9 mouse cellular contexts compared by ENCODE assay signal in genomic region chr13:42095826-42096515, GRCm38 (mm10). TPM values are rescaled to one million over a fixed set of nuclear protein-coding genes. Genes with fewer than 3 reads are reported as not detected.
DNase-seq lines count a peak whose midpoint lies in the region; ATAC-seq and TF ChIP-seq lines count a peak whose summit lies in the region.
"Had no signal": no experiment of that assay in that cellular context is flagged by ENCODE, and none has a peak within 500 bp of the region (broad histone marks: within the 10 kb centered on the region; RNA-seq: fewer than 3 reads in every experiment).

No protein-coding gene starts in this region.

- H3K4me1 ChIP-seq in lung, embryonic 16.5 days (replicated peaks; ENCODE audit: control insufficient read depth, insufficient read depth, low read length): peaks cover 3% of the 10 kb centered on the region
- peaks cover 4% of the 10 kb centered on the region for H3K4me1 ChIP-seq in embryonic facial prominence, embryonic 14.5 days (ENCODE audit: control insufficient read depth, insufficient read depth, low read length)
- peaks cover 39% of the 10 kb centered on the region for H3K4me1 ChIP-seq in liver, embryonic 15.5 days (replicated peaks)
- H3K4me1 ChIP-seq in midbrain, postnatal 0 days (ENCODE audit: insufficient read depth, low read length): peaks cover 4% of the 10 kb centered on the region; the same call in 1 of the 2 replicates

- TF ChIP-seq CTCF in midbrain, postnatal 0 days (IDR thresholded peaks at IDR 0.05): no peak

- no peak overlapping the region for H3K27ac ChIP-seq in lung, embryonic 16.5 days (ENCODE audit: low read length)
- no peak overlapping the region for H3K27ac ChIP-seq in embryonic facial prominence, embryonic 14.5 days (replicated peaks; ENCODE audit: low read depth, low read length)
- peak overlapping the region; percentile 46 for H3K27ac ChIP-seq in liver, embryonic 15.5 days (replicated peaks)
- H3K27ac ChIP-seq in midbrain, postnatal 0 days (ENCODE audit: low read depth, low read length): no peak overlapping the region

- H3K27me3 ChIP-seq in lung, embryonic 16.5 days (ENCODE audit: control insufficient read depth, insufficient read depth, low read depth, low read length): no peaks in the 10 kb centered on the region
- no peaks in the 10 kb centered on the region for H3K27me3 ChIP-seq in embryonic facial prominence, embryonic 14.5 days (replicated peaks; ENCODE audit: control insufficient read depth, insufficient read depth, low read length)
- no peaks in the 10 kb centered on the region for H3K27me3 ChIP-seq in liver, embryonic 15.5 days
- H3K27me3 ChIP-seq in midbrain, postnatal 0 days (ENCODE audit: insufficient read depth, low read length): no peaks in the 10 kb centered on the region

- DNase-seq in lung, postnatal 10 days: no peak
- no peak for DNase-seq in embryonic facial prominence, embryonic 14.5 days (ENCODE audit: low spot score)
- DNase-seq in thymus, postnatal 0 days (ENCODE audit: low spot score): peak; percentile 83
- no peak for DNase-seq in right cerebral cortex, postnatal 14 days
- no peak for DNase-seq in midbrain, postnatal 0 days (ENCODE audit: low spot score)
- DNase-seq: layer of hippocampus, postnatal 36 days had no signal

- H3K9me3 ChIP-seq in lung, embryonic 16.5 days (ENCODE audit: control insufficient read depth, low read length): no peaks in the 10 kb centered on the region
- H3K9me3 ChIP-seq in embryonic facial prominence, embryonic 14.5 days (ENCODE audit: control insufficient read depth, low read length): peaks cover 5% of the 10 kb centered on the region; the same call in 1 of the 2 replicates
- H3K9me3 ChIP-seq in liver, embryonic 15.5 days (replicated peaks): no peaks in the 10 kb centered on the region
- no peaks in the 10 kb centered on the region for H3K9me3 ChIP-seq in midbrain, postnatal 0 days (ENCODE audit: low read length)

- H3K36me3 ChIP-seq in lung, embryonic 16.5 days (ENCODE audit: control insufficient read depth, insufficient read depth, low read length): no peaks in the 10 kb centered on the region
- no peaks in the 10 kb centered on the region for H3K36me3 ChIP-seq in embryonic facial prominence, embryonic 14.5 days (ENCODE audit: control insufficient read depth, insufficient read depth, low read length)
- 0 out of 2 replicates have a peak, but pooled peaks cover 3% of the 10 kb centered on the region for H3K36me3 ChIP-seq in liver, embryonic 15.5 days (replicated peaks)
- H3K36me3 ChIP-seq in midbrain, postnatal 0 days (ENCODE audit: insufficient read depth, low read length): no peaks in the 10 kb centered on the region

- peak; percentile 36; the same call in 1 of the 2 replicates for ATAC-seq in lung, embryonic 16.5 days (ENCODE audit: low read depth)
- ATAC-seq in embryonic facial prominence, embryonic 14.5 days (ENCODE audit: low read depth): peak; percentile 48; the same call in 1 of the 2 replicates
- peak; percentile 53 for ATAC-seq in liver, embryonic 15.5 days (ENCODE audit: insufficient read depth)
- ATAC-seq in midbrain, postnatal 0 days (ENCODE audit: low FRiP score): no peak

- no peak overlapping the region for H3K9ac ChIP-seq in lung, embryonic 16.5 days (ENCODE audit: low read length)
- no peak overlapping the region for H3K9ac ChIP-seq in embryonic facial prominence, embryonic 14.5 days (ENCODE audit: low read depth, low read length)
- no peak overlapping the region for H3K9ac ChIP-seq in liver, embryonic 15.5 days
- no peak overlapping the region for H3K9ac ChIP-seq in midbrain, postnatal 0 days (replicated peaks; ENCODE audit: low read length, poor library complexity, severe bottlenecking)

- no peak overlapping the region for H3K4me2 ChIP-seq in lung, embryonic 16.5 days (ENCODE audit: low read depth, low read length)
- H3K4me2 ChIP-seq in embryonic facial prominence, embryonic 14.5 days (ENCODE audit: low read depth, low read length): no peak overlapping the region
- peak overlapping the region; percentile 51 for H3K4me2 ChIP-seq in liver, embryonic 15.5 days
- no peak overlapping the region for H3K4me2 ChIP-seq in midbrain, postnatal 0 days (ENCODE audit: low read depth, low read length, poor library complexity, severe bottlenecking)

- WGBS in lung, embryonic 16.5 days: 56% methylated on average over 10 of the region's 10 CpGs
- 64% methylated on average over 10 of the region's 10 CpGs for WGBS in embryonic facial prominence, embryonic 14.5 days
- WGBS in liver, embryonic 15.5 days (ENCODE audit: insufficient replicate concordance): 26% methylated on average over 10 of the region's 10 CpGs
- WGBS in midbrain, postnatal 0 days: 73% methylated on average over 10 of the region's 10 CpGs

- no peak overlapping the region for H3K4me3 ChIP-seq in lung, embryonic 16.5 days (ENCODE audit: low read length)
- H3K4me3 ChIP-seq in embryonic facial prominence, embryonic 14.5 days (ENCODE audit: low read depth, low read length): no peak overlapping the region
- no peak overlapping the region for H3K4me3 ChIP-seq in liver, embryonic 15.5 days (replicated peaks)
- no peak overlapping the region for H3K4me3 ChIP-seq in midbrain, postnatal 0 days (ENCODE audit: low read depth, low read length)
- H3K4me3 ChIP-seq: myocyte had no signal

RNA-seq across cellular contexts. Expression of gene Hivep1, which starts 44.1 kb away (rescaled TPM):
- polyA plus RNA-seq in lung, embryonic 16.5 days (2015; fragmentation: Nextera tagmentation; extraction: Ambion mirVana): 7.6 and 8.6 TPM in 2 replicates
- polyA plus RNA-seq in embryonic facial prominence, embryonic 14.5 days (2014; fragmentation: Nextera tagmentation; extraction: Ambion mirVana): 10.9 and 11.3 TPM in 2 replicates
- polyA plus RNA-seq in liver, embryonic 15.5 days (2015; fragmentation: Nextera tagmentation; extraction: Ambion mirVana): 2.0 and 2.8 TPM in 2 replicates
- 8.3 and 12.2 TPM in 2 replicates for polyA plus RNA-seq in thymus, postnatal 0 days (2015; fragmentation: Nextera tagmentation; extraction: Ambion mirVana)
- 37.2 and 38.0 TPM in 2 replicates for total RNA-seq in midbrain, postnatal 0 days (2014; rRNA removed)
- 13.8 and 19.5 TPM in 2 replicates for polyA plus RNA-seq in midbrain, postnatal 0 days (2015; fragmentation: Nextera tagmentation; extraction: Ambion mirVana)
